Mouse (Mus musculus): ENCODE measurements around the gene Fam71d. TPM values are rescaled to one million over a fixed set of nuclear protein-coding genes. Genes with fewer than 3 reads are reported as not detected.

The Fam71d gene
- total and polyA plus RNA-seq, 2 experiments from 2014 or later, result 0.10 to 0.38 TPM

DNA sequence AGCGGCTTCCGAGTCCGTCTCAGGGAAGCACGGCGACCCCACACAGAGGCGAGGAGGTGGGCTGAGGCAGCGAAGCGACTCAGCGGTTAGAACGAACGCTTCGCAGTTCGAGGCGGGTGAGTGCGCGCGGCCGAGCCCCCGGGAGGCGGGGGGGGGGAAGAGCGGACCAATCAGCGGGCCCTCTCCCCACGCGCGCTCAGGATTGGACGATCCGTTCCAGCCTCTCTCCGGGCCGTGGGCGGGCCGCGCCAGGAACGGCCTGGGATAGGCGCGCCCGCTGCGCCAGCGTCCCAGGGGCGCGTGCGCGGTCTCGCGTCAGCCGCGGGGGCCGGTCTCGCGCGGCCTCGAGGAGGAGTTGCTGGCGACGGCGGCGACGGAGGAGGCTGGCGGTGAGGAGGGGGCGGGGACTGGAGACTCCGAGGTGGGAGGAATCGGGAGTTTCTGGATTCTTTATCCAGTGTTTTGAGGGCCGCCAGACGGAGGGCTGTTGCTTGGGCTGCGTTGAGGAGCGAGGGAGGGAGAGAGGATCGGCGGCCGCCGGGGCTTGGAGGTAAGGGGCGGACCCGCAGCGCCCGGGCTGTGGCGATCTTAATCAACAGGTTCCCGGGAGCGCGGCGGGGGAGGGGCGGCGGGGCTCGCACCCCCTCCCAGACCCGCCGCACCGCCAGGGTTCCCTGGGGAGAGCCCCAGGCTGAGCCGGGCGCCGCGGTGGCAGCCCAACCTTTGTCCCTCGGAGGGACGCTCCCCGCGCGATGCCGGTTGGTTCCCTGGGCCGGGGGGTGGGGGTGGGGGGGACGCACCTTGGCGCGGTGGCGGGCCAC is 57.4 kb downstream of the Fam71d start, which contains the start of gene Mpp5:
TSS of gene Mpp5 (plus strand) at position 351 of the 821 bp plus-strand sequence.
- Histone ChIP-seq H3K27ac (ENCODE audit: low read depth, low read length) (peak within 1 kb of the TSS; percentile 60), H3K4me1 (ENCODE audit: insufficient read depth, low read length) (no peaks in the 10 kb centered on the region), H3K9me3 (ENCODE audit: low read length) (no peaks in the 10 kb centered on the region), H3K36me3 (ENCODE audit: insufficient read depth, low read length) (no peaks in the 10 kb centered on the region), H3K4me3 (ENCODE audit: low read depth, low read length) (peak within 1 kb of the TSS; percentile 66), H3K9ac (replicated peaks; ENCODE audit: low read length, poor library complexity, severe bottlenecking) (peak within 1 kb of the TSS; percentile 73), H3K27me3 (ENCODE audit: insufficient read depth, low read length) (peaks cover 3% of the 10 kb centered on the region; the same call in 1 of the 2 replicates), H3K4me2 (ENCODE audit: low read depth, low read length, poor library complexity, severe bottlenecking) (peak within 1 kb of the TSS; percentile 88)
- no peak for TF ChIP-seq CTCF (IDR thresholded peaks at IDR 0.05)
- DNase-seq (ENCODE audit: low spot score) (peak; percentile 98), ATAC-seq (ENCODE audit: low FRiP score) (peak; percentile 100)
- under 1% methylated on average over 78 of the region's 98 CpGs for WGBS

DNA sequence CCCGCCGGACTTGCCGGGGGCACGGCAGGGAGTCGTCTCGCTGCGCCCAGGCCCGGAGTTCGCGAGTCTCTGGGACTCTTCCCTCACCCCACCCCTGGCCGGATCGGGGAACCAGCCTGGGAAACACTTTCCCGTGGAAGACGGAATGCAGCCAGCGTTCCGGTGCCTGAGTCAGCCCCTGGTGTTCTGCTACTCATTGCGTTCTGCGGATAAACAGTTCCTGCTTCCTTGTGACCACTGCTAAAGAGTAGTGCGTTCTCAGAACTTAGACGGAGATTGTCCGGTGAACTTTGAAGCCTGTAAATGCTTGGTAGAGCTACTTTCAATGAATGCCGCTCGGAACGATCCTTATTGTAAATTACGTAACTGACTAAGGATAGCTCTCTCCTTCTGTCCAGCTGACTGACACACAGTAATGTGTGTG is 58.1 kb downstream of the Fam71d start:
- H3K4me1 ChIP-seq (ENCODE audit: insufficient read depth, low read length), result no peaks in the 10 kb centered on the region
- peak; percentile 28 for ATAC-seq (ENCODE audit: low FRiP score)
- WGBS, result under 1% methylated on average over 20 of the region's 25 CpGs

GRCm38 (mm10) chr12:78761979-78762378 is 70.6 kb downstream of the Fam71d start:
- H3K4me3 ChIP-seq (ENCODE audit: low read depth, low read length), result no peak overlapping the region
- no peaks in the 10 kb centered on the region for H3K9me3 ChIP-seq (ENCODE audit: low read length)
- no peak overlapping the region for H3K27ac ChIP-seq (ENCODE audit: low read depth, low read length)
- H3K27me3 ChIP-seq (ENCODE audit: insufficient read depth, low read length), result no peaks in the 10 kb centered on the region
- DNase-seq (ENCODE audit: low spot score) (no peak), ATAC-seq (ENCODE audit: low FRiP score) (no peak)
- no peak overlapping the region for H3K4me2 ChIP-seq (ENCODE audit: low read depth, low read length, poor library complexity, severe bottlenecking)
- TF ChIP-seq CTCF (IDR thresholded peaks at IDR 0.05), result no peak
- no peaks in the 10 kb centered on the region for H3K36me3 ChIP-seq (ENCODE audit: insufficient read depth, low read length)
- H3K4me1 ChIP-seq (ENCODE audit: insufficient read depth, low read length), result no peaks in the 10 kb centered on the region
- no peak overlapping the region for H3K9ac ChIP-seq (replicated peaks; ENCODE audit: low read length, poor library complexity, severe bottlenecking)

More for the DNA sequence above, 58.1 kb downstream of the Fam71d start:
- peak overlapping the region; percentile 88 for H3K4me2 ChIP-seq (ENCODE audit: low read depth, low read length, poor library complexity, severe bottlenecking)
- peak overlapping the region; percentile 73 for H3K9ac ChIP-seq (replicated peaks; ENCODE audit: low read length, poor library complexity, severe bottlenecking)
- peaks cover 3% of the 10 kb centered on the region; the same call in 1 of the 2 replicates for H3K27me3 ChIP-seq (ENCODE audit: insufficient read depth, low read length)
- no peak for TF ChIP-seq CTCF (IDR thresholded peaks at IDR 0.05)
- H3K36me3 ChIP-seq (ENCODE audit: insufficient read depth, low read length), result no peaks in the 10 kb centered on the region
- H3K9me3 ChIP-seq (ENCODE audit: low read length), result no peaks in the 10 kb centered on the region
- H3K4me3 ChIP-seq (ENCODE audit: low read depth, low read length), result peak overlapping the region; percentile 66
- peak; percentile 56 for DNase-seq (ENCODE audit: low spot score)
- H3K27ac ChIP-seq (ENCODE audit: low read depth, low read length), result peak overlapping the region; percentile 60

GRCm38 (mm10) chr12:78769031-78769713 is 77.8 kb downstream of the Fam71d start:
- DNase-seq (ENCODE audit: low spot score) (no peak), ATAC-seq (ENCODE audit: low FRiP score) (no peak)
- Histone ChIP-seq H3K27ac (ENCODE audit: low read depth, low read length) (no peak overlapping the region), H3K4me2 (ENCODE audit: low read depth, low read length, poor library complexity, severe bottlenecking) (no peak overlapping the region), H3K4me1 (ENCODE audit: insufficient read depth, low read length) (no peaks in the 10 kb centered on the region), H3K4me3 (ENCODE audit: low read depth, low read length) (no peak overlapping the region), H3K27me3 (ENCODE audit: insufficient read depth, low read length) (no peaks in the 10 kb centered on the region), H3K9ac (replicated peaks; ENCODE audit: low read length, poor library complexity, severe bottlenecking) (no peak overlapping the region), H3K9me3 (ENCODE audit: low read length) (no peaks in the 10 kb centered on the region), H3K36me3 (ENCODE audit: insufficient read depth, low read length) (no peaks in the 10 kb centered on the region)
- WGBS, result 82% methylated on average over 6 of the region's 6 CpGs
- no peak for TF ChIP-seq CTCF (IDR thresholded peaks at IDR 0.05)

DNA sequence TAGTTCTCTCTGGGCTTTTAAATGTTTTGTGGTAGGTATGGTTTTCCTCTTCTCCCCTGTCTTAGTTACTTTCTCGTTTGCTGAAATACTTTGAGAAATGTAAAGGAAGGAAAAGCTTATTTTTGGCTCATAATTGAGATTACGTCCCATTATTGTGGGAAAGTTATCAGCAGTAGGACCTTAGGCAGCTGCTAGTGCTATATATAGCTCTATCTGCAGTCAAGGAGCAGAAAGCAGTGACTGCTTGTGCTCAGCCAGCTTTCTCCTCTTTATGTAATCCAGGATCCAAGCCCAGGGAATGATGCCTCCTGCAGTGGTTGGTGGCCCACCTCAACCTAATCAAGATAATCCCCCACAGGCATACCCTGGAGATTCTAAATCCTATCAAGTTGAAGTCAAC is 81.9 kb downstream of the Fam71d start:
- TF ChIP-seq CTCF (IDR thresholded peaks at IDR 0.05), result no peak
- DNase-seq (ENCODE audit: low spot score), result no peak
- Histone ChIP-seq H3K9ac (replicated peaks; ENCODE audit: low read length, poor library complexity, severe bottlenecking) (no peak overlapping the region), H3K4me2 (ENCODE audit: low read depth, low read length, poor library complexity, severe bottlenecking) (no peak overlapping the region), H3K4me3 (ENCODE audit: low read depth, low read length) (no peak overlapping the region), H3K9me3 (ENCODE audit: low read length) (no peaks in the 10 kb centered on the region), H3K27ac (ENCODE audit: low read depth, low read length) (no peak overlapping the region), H3K36me3 (ENCODE audit: insufficient read depth, low read length) (no peaks in the 10 kb centered on the region), H3K27me3 (ENCODE audit: insufficient read depth, low read length) (no peaks in the 10 kb centered on the region), H3K4me1 (ENCODE audit: insufficient read depth, low read length) (no peaks in the 10 kb centered on the region)
- WGBS, result 84% methylated on average over 2 of the region's 2 CpGs
- ATAC-seq (ENCODE audit: low FRiP score), result no peak

GRCm38 (mm10) chr12:78777916-78778315 is 86.6 kb downstream of the Fam71d start:
- Histone ChIP-seq H3K4me1 (ENCODE audit: insufficient read depth, low read length) (no peaks in the 10 kb centered on the region), H3K9me3 (ENCODE audit: low read length) (no peaks in the 10 kb centered on the region), H3K27me3 (ENCODE audit: insufficient read depth, low read length) (no peaks in the 10 kb centered on the region), H3K27ac (ENCODE audit: low read depth, low read length) (no peak overlapping the region), H3K9ac (replicated peaks; ENCODE audit: low read length, poor library complexity, severe bottlenecking) (no peak overlapping the region), H3K4me3 (ENCODE audit: low read depth, low read length) (no peak overlapping the region), H3K36me3 (ENCODE audit: insufficient read depth, low read length) (no peaks in the 10 kb centered on the region), H3K4me2 (ENCODE audit: low read depth, low read length, poor library complexity, severe bottlenecking) (no peak overlapping the region)
- DNase-seq (ENCODE audit: low spot score), result no peak
- 14% methylated on average over 2 of the region's 2 CpGs for WGBS
- no peak for ATAC-seq (ENCODE audit: low FRiP score)
- TF ChIP-seq CTCF (IDR thresholded peaks at IDR 0.05), result no peak
